ENCODE assay signal across 22 mouse cellular contexts in genomic region chr5:107649680-107650079, GRCm38 (mm10). TPM values are rescaled to one million over a fixed set of nuclear protein-coding genes. Genes with fewer than 3 reads are reported as not detected.
DNase-seq lines count a peak whose midpoint lies in the region; ATAC-seq and TF ChIP-seq lines count a peak whose summit lies in the region.
"Had no signal": no experiment of that assay in that cellular context is flagged by ENCODE, and none has a peak within 500 bp of the region (broad histone marks: within the 10 kb centered on the region; RNA-seq: fewer than 3 reads in every experiment).

No protein-coding gene starts in this region.

- WGBS in small intestine, adult 2 months: 83% methylated on average over 2 of the region's 2 CpGs
- 84% methylated on average over 2 of the region's 2 CpGs for WGBS in hindbrain, postnatal 0 days

- no peak overlapping the region for H3K4me3 ChIP-seq in small intestine, adult 2 months (ENCODE audit: low read depth, low read length)
- no peak overlapping the region for H3K4me3 ChIP-seq in hindbrain, postnatal 0 days (ENCODE audit: low read length)
- H3K4me3 ChIP-seq: gastrocnemius, adult 2 months; heart, adult 2 months; heart, embryonic 10.5 days; heart, embryonic 13.5 days; hindbrain, embryonic 13.5 days had no signal

- 0 out of 2 replicates have a peak overlapping the region, but pooled peaks have one; percentile 21 for H3K27ac ChIP-seq in small intestine, adult 2 months (ENCODE audit: insufficient read depth, low read depth, low read length)
- H3K27ac ChIP-seq in hindbrain, postnatal 0 days: no peak overlapping the region
- H3K27ac ChIP-seq: gastrocnemius, adult 2 months; heart, adult 2 months; heart, embryonic 10.5 days; heart, embryonic 13.5 days; hindbrain, embryonic 13.5 days had no signal

- DNase-seq in heart, adult 11 months: peak; percentile 72
- DNase-seq in heart, postnatal 14 days: no peak
- peak; percentile 21 for DNase-seq in induced T-regulatory cell, adult 2 months (ENCODE audit: low read depth)
- DNase-seq in gastrocnemius, adult 8-10 months (ENCODE audit: low spot score in 2 of 2): no peak
- DNase-seq in hindbrain, postnatal 0 days (ENCODE audit: low spot score): no peak
- DNase-seq: adrenal gland, postnatal 10 days; adrenal gland, postnatal 36 days; B cell, adult 2 months; cerebellum, adult 18-20 months; cerebellum, adult 9-10 months; cerebellum, postnatal 14 days; forebrain, postnatal 0 days; gastrocnemius, adult 2 months; gastrocnemius, postnatal 25 days; heart, adult 2 months had no signal

- H3K27me3 ChIP-seq in small intestine, adult 2 months (ENCODE audit: control insufficient read depth, insufficient read depth, low read length): no peaks in the 10 kb centered on the region
- H3K27me3 ChIP-seq in hindbrain, postnatal 0 days (ENCODE audit: insufficient read depth, low read length): no peaks in the 10 kb centered on the region
- H3K27me3 ChIP-seq: heart, embryonic 13.5 days; hindbrain, embryonic 13.5 days; Patski had no signal

- no peaks in the 10 kb centered on the region; the same call in 1 of the 2 replicates for H3K4me1 ChIP-seq in small intestine, adult 2 months (ENCODE audit: control insufficient read depth, insufficient read depth, insufficient read length, low read length)
- H3K4me1 ChIP-seq in hindbrain, postnatal 0 days (ENCODE audit: insufficient read depth, low read length): no peaks in the 10 kb centered on the region
- H3K4me1 ChIP-seq: heart, embryonic 10.5 days; heart, embryonic 13.5 days; hindbrain, embryonic 13.5 days had no signal

- intact Hi-C loops in heart, postnatal 14 days (cut with DNase I): no loop called here

- no peak for TF ChIP-seq POLR2A in small intestine, adult 2 months (IDR thresholded peaks at IDR 0.05; ENCODE audit: low read depth, low read length)

- H3K9me3 ChIP-seq in hindbrain, postnatal 0 days (ENCODE audit: low read length): no peaks in the 10 kb centered on the region
- H3K9me3 ChIP-seq: heart, embryonic 10.5 days; heart, embryonic 13.5 days; hindbrain, embryonic 13.5 days had no signal

- no peaks in the 10 kb centered on the region for H3K36me3 ChIP-seq in small intestine, adult 2 months (ENCODE audit: control insufficient read depth, insufficient read depth, low read length)
- H3K36me3 ChIP-seq in hindbrain, postnatal 0 days (ENCODE audit: insufficient read depth, low read length): no peaks in the 10 kb centered on the region

- no peak for TF ChIP-seq CTCF in small intestine, adult 2 months (IDR thresholded peaks at IDR 0.05; ENCODE audit: extremely low read depth, insufficient read length, insufficient replicate concordance, low read depth, low read length)
- no peak for TF ChIP-seq CTCF in hindbrain, postnatal 0 days (IDR thresholded peaks at IDR 0.05; ENCODE audit: low read depth)

- H3K9ac ChIP-seq in hindbrain, postnatal 0 days (replicated peaks; ENCODE audit: low read length): no peak overlapping the region
- H3K9ac ChIP-seq: forebrain, postnatal 0 days; heart, embryonic 13.5 days; hindbrain, embryonic 13.5 days had no signal

- ATAC-seq in hindbrain, postnatal 0 days: no peak
- ATAC-seq: forebrain, embryonic 14.5 days; forebrain, postnatal 0 days; hindbrain, embryonic 16.5 days; Patski had no signal

- H3K4me2 ChIP-seq in hindbrain, postnatal 0 days (ENCODE audit: low read depth, low read length): no peak overlapping the region
- H3K4me2 ChIP-seq: heart, embryonic 13.5 days; hindbrain, embryonic 13.5 days had no signal

RNA-seq across cellular contexts. Expression of gene Glmn, which starts 52.0 kb away (rescaled TPM):
- 1 to 10 TPM; 5.0 to 7.0 TPM for total RNA-seq in heart, postnatal 14 days (2021)
- polyA plus RNA-seq in small intestine, adult 2 months (2012; rRNA removed): 0.22 TPM in 1 of 2 replicates, not detected in the other
- total RNA-seq in gastrocnemius, adult 8-10 months (2022): 1 to 10 TPM; 4.1 to 5.7 (median 5.4) TPM
- total RNA-seq in hindbrain, postnatal 0 days (2014; rRNA removed): 6.6 and 17.8 TPM in 2 replicates
- polyA plus RNA-seq in hindbrain, postnatal 0 days (2015; fragmentation: Nextera tagmentation; extraction: Ambion mirVana): 32.6 and 33.6 TPM in 2 replicates

RNA-seq across cellular contexts. Expression of gene Rpap2, which starts 52.5 kb away (rescaled TPM):
- total RNA-seq in heart, postnatal 14 days (2021): 1 to 10 TPM; 7.0 to 8.2 TPM
- 0.24 and 0.35 TPM in 2 replicates for polyA plus RNA-seq in small intestine, adult 2 months (2012; rRNA removed)
- total RNA-seq in gastrocnemius, adult 8-10 months (2022): 10 to 100 TPM; 10.2 to 16.1 (median 12.3) TPM
- total RNA-seq in hindbrain, postnatal 0 days (2014; rRNA removed): 11.1 and 14.3 TPM in 2 replicates
- polyA plus RNA-seq in hindbrain, postnatal 0 days (2015; fragmentation: Nextera tagmentation; extraction: Ambion mirVana): 21.5 and 23.4 TPM in 2 replicates

Comparison
In these comparisons a context has a peak if more than half of its experiments do, and no peak if none do; other contexts are left out.
1. DNase-seq: peak in heart, adult 11 months (single experiment) and induced T-regulatory cell, adult 2 months (single experiment); none in heart, postnatal 14 days (0 of 2), gastrocnemius, adult 8-10 months (0 of 2) and hindbrain, postnatal 0 days (single experiment).